Mouse (Mus musculus) stomach, embryonic 16.5 days (tissue): ENCODE data around the gene Lasp1. TPM values are rescaled to one million over a fixed set of nuclear protein-coding genes. Genes with fewer than 3 reads are reported as not detected.

Experiments used
- ATAC-seq: fragments of 200-750 bp; cut with Nextera tagmentation; 2 replicates; pipeline ENCODE4 v1.8.0; 2017; ENCODE audit warnings: moderate number of reproducible peaks, moderate TSS enrichment; ENCODE audit not compliant: insufficient read depth, low FRiP score
- H3K27ac ChIP-seq: fragments of 300-500 bp; sonication (generic); 2 replicates; pipeline ENCODE4 v1.5.1; 2014; ENCODE audit warnings: low read length
- H3K27me3 ChIP-seq: fragments of 300-500 bp; sonication (generic); 2 replicates; pipeline ENCODE4 v1.6.1; 2014; ENCODE audit warnings: low read length, control low read depth, mixed read lengths; ENCODE audit not compliant: control insufficient read depth, insufficient read depth
- H3K36me3 ChIP-seq: fragments of 300-500 bp; sonication (generic); 2 replicates; pipeline ENCODE4 v1.6.1; 2014; ENCODE audit warnings: low read length; ENCODE audit not compliant: control insufficient read depth, insufficient read depth
- H3K4me1 ChIP-seq: fragments of 300-500 bp; sonication (generic); 2 replicates; pipeline ENCODE4 v1.6.1; 2014; ENCODE audit warnings: low read length, control low read depth, mixed read lengths; ENCODE audit not compliant: control insufficient read depth, insufficient read depth
- H3K4me2 ChIP-seq: fragments of 300-500 bp; sonication (generic); 2 replicates; pipeline ENCODE4 v1.6.1; 2014; ENCODE audit warnings: low read depth, low read length, mixed read lengths
- H3K4me3 ChIP-seq: fragments of 300-500 bp; sonication (generic); replicated peaks from 2 replicates; pipeline ENCODE4 v1.5.1; 2014; ENCODE audit warnings: mild to moderate bottlenecking, low read length
- H3K9ac ChIP-seq: fragments of 300-500 bp; sonication (generic); 2 replicates; pipeline ENCODE4 v1.6.1; 2014; ENCODE audit warnings: low read length
- H3K9me3 ChIP-seq: fragments of 300-500 bp; sonication (generic); replicated peaks from 2 replicates; pipeline ENCODE4 v1.6.1; 2016; ENCODE audit warnings: low read length, control low read depth; ENCODE audit not compliant: control insufficient read depth
- WGBS: fragments of 180-500 bp; shearing (Covaris S2); extraction: QIAGEN DNeasy Blood & Tissue Kit; methylation state at CpG from one replicate; pipeline ENCODE4 v1.1.7; 2014; 5-methylcytosine and 5-hydroxymethylcytosine counted together
- polyA plus RNA-seq: library from polyadenylated mRNA; unstranded; fragments of >200 nt; fragmentation: Nextera tagmentation; extraction: Ambion mirVana; gene quantifications from 2 replicates; pipeline ENCODE4 v1.2.1, GENCODE M21; 2015

The Lasp1 gene
- polyA plus RNA-seq, 1 experiment from 2014 or later: 130 TPM

DNA sequence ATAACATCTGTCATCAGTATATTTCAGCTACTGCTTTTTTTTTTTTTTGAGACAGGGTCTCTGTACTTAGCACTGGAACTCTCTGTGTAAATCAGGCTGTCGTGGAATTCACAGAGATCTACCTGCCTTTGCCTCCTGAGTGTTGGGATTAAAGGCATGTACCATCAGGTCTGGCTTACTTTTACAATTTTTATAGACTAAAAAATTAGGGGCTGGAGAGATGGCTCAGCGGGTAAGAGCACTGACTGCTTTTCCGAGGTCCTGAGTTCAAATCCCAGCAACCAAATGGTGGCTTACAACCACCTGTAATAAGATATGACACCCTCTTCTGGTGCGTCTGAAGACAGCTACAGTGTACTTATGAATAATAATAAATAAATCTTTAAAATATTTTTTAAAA lies 81.6 kb downstream of the Lasp1 start:
- no peaks in the 10 kb centered on the region for H3K36me3 ChIP-seq
- H3K4me3 ChIP-seq: no peak overlapping the region
- H3K9ac ChIP-seq: no peak overlapping the region
- no peaks in the 10 kb centered on the region for H3K9me3 ChIP-seq
- no peak overlapping the region for H3K27ac ChIP-seq
- no peak overlapping the region for H3K4me2 ChIP-seq
- 82% methylated on average over 4 of the region's 4 CpGs for WGBS
- no peaks in the 10 kb centered on the region for H3K4me1 ChIP-seq
- no peak for ATAC-seq
- no peaks in the 10 kb centered on the region for H3K27me3 ChIP-seq

DNA sequence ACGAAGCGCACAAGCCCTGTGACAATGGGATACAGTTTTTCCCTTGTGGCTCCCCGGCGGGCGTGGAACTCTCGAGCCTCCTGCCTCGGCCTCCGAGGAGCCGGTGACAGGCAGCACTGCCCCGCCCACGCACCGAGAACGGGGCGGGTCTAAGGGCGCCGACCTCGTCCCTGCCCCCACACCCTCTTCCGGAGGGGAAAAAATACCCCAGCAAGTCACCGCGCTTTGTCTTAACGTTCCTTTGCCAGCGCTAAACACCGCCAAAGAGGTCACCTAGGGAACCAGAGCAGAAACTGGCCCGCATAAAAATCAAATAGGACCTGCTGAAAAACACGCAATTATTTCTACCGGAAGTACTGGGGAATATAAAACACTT lies 84.7 kb downstream of the Lasp1 start:
- no peaks in the 10 kb centered on the region for H3K9me3 ChIP-seq
- no peaks in the 10 kb centered on the region for H3K36me3 ChIP-seq
- H3K27ac ChIP-seq: peak overlapping the region; percentile 88
- peak overlapping the region; percentile 57 for H3K4me2 ChIP-seq
- H3K27me3 ChIP-seq: no peaks in the 10 kb centered on the region
- peak overlapping the region; percentile 69 for H3K9ac ChIP-seq
- H3K4me3 ChIP-seq: peak overlapping the region; percentile 57
- 5% methylated on average over 26 of the region's 26 CpGs for WGBS
- peak; percentile 38; the same call in 1 of the 2 replicates for ATAC-seq
- H3K4me1 ChIP-seq: no peaks in the 10 kb centered on the region

DNA sequence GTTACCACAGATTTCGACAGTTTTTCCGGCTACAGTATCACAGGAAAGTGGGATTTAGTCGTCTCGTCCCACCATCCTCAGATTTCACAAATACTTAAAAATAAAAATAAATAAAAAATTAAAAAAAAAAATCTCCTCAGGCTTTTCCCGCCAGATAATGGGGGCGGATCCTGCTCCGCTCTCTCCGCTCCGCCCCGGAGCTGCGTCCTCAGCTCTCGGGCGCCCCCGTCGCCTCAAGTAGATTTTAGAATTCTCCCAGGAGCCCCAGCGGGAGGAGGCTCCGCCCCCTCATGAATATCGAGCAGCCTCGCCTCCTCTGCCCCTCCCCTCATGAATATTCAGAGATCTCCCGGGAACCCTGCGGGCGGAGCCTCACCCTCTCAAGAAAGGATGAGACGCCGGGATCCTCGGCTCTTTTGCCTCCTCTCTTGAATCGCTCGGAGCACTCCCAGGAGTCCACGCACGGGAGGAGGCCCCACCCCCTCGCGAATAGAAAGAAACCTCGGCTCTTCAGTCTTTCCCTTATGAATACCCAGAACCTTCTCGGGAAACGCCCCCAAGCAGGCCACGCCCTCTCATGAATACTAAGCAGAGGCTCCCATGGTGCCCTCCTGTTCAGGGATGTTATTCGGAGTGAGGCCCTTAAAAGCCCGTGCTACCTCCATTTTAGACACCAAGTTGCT lies 85.3 kb downstream of the Lasp1 start, which contains the start of gene Fbxo47:
TSS of gene Fbxo47 (minus strand) at position 237 of the 683 bp plus-strand sequence.
- WGBS: under 1% methylated on average over 37 of the region's 37 CpGs
- peak; percentile 98 for ATAC-seq
- Histone ChIP-seq H3K27ac (peak within 1 kb of the TSS; percentile 88), H3K9ac (peak within 1 kb of the TSS; percentile 69), H3K36me3 (no peaks in the 10 kb centered on the region), H3K27me3 (no peaks in the 10 kb centered on the region), H3K4me3 (peak within 1 kb of the TSS; percentile 57), H3K4me2 (peak within 1 kb of the TSS; percentile 57), H3K4me1 (no peaks in the 10 kb centered on the region), H3K9me3 (no peaks in the 10 kb centered on the region)

DNA sequence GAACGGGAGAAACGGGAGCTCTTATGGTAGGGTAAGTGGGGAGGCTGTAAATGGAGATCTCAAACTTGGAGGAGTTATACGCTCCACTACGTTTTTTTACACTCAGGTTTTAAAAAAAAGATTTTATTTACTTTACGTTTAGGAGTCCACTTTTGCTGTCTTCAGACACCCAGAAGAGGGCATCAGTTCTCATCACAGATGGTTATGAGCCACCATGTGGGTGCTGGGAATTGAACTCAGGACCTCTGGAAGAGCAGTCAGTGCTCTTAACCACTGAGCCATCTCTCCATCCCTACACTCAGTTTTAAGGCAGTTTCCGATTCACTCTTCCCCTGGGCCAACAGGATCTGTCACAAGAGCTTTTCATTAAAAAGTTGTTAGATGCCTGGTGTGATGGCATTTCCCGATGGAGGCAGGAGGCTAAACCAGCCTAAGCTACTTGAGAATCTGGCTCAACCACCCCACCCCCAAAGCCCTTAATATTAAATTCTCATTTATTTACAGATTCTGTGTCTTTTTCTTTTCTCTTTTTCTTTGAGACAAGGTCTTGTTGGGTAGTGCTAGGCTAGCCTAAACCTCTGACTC lies 85.9 kb downstream of the Lasp1 start:
- peak; percentile 13; the same call in 1 of the 2 replicates for ATAC-seq
- WGBS: 27% methylated on average over 7 of the region's 7 CpGs
- Histone ChIP-seq H3K36me3 (no peaks in the 10 kb centered on the region), H3K9ac (peak overlapping the region; percentile 69), H3K4me2 (peak overlapping the region; percentile 54), H3K27ac (peak overlapping the region; percentile 88), H3K4me3 (peak overlapping the region; percentile 57), H3K27me3 (no peaks in the 10 kb centered on the region), H3K4me1 (no peaks in the 10 kb centered on the region), H3K9me3 (no peaks in the 10 kb centered on the region)

DNA sequence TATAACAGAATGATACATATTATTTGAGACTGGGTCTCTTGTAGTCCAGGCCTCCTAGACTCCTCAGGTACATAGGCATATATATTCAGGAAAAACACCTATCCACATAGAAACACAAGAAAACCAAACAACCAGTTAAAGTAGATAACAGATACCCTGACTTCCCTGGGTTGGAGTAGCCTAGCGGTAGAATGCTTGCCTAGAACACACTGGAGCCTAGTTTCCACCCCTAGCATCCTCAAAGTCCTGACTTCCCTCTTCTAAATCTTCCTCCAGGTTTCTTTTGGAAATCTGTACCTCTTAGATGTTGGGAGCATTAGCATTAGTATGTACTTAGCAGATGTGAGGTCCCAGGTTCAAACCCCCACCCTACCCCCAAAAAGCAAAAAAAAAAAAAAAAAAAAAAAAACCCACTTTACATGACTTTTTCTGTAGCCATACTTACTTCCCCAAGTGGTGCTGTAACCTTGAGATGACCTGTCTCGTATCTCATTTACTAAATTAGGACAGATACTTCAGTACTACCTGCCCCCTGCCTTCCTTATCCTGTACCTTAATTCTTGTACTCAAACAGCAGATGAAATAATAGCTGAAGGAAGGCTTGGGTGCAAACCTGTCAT lies 86.6 kb downstream of the Lasp1 start:
- Histone ChIP-seq H3K9ac (no peak overlapping the region), H3K4me2 (no peak overlapping the region), H3K9me3 (no peaks in the 10 kb centered on the region), H3K36me3 (no peaks in the 10 kb centered on the region), H3K27ac (no peak overlapping the region), H3K4me1 (no peaks in the 10 kb centered on the region), H3K27me3 (no peaks in the 10 kb centered on the region), H3K4me3 (no peak overlapping the region)
- no peak for ATAC-seq
- 90% methylated on average over 2 of the region's 2 CpGs for WGBS

Other genes with a start within 250 kb of the Lasp1 start
- 0.36 and 0.39 TPM in 2 replicates for gene Srcin1, start 222.8 kb upstream of the Lasp1 start, polyA plus RNA-seq
- gene Epop, start 169.3 kb upstream of the Lasp1 start, polyA plus RNA-seq: 0.41 and 0.77 TPM in 2 replicates
- 1.9 and 2.5 TPM in 2 replicates for gene Mllt6, start 135.6 kb upstream of the Lasp1 start, polyA plus RNA-seq
- gene Cisd3, start 113.2 kb upstream of the Lasp1 start, polyA plus RNA-seq: 34.2 and 35.1 TPM in 2 replicates
- 8.9 and 9.4 TPM in 2 replicates for gene Pcgf2, start 98.5 kb upstream of the Lasp1 start, polyA plus RNA-seq
- 363 and 373 TPM in 2 replicates for gene Psmb3, start 95.6 kb upstream of the Lasp1 start, polyA plus RNA-seq
- 1.2 and 1.4 TPM in 2 replicates for gene Pip4k2b, start 54.3 kb upstream of the Lasp1 start, polyA plus RNA-seq
- 15.0 and 16.3 TPM in 2 replicates for gene Cwc25, start 32.4 kb upstream of the Lasp1 start, polyA plus RNA-seq
- gene 1700001P01Rik, start 23.1 kb upstream of the Lasp1 start, polyA plus RNA-seq: not detected in 2 replicates
- gene Rpl23, start 16.6 kb upstream of the Lasp1 start, polyA plus RNA-seq: 439 and 586 TPM in 2 replicates
- gene B230217C12Rik, start 41.8 kb downstream of the Lasp1 start, polyA plus RNA-seq: 3.7 and 3.8 TPM in 2 replicates
- 0.35 and 0.74 TPM in 2 replicates for gene Fbxo47, start 85.2 kb downstream of the Lasp1 start, polyA plus RNA-seq
- gene Plxdc1, start 187.4 kb downstream of the Lasp1 start, polyA plus RNA-seq: 0.72 and 1.0 TPM in 2 replicates
- 10.5 and 11.8 TPM in 2 replicates for gene Arl5c, start 197.2 kb downstream of the Lasp1 start, polyA plus RNA-seq
- gene Cacnb1, start 224.0 kb downstream of the Lasp1 start, polyA plus RNA-seq: 7.0 and 12.1 TPM in 2 replicates
- gene Rpl19, start 227.7 kb downstream of the Lasp1 start, polyA plus RNA-seq: 825 and 942 TPM in 2 replicates